Mouse (Mus musculus) embryonic facial prominence, embryonic 13.5 days (tissue): ENCODE measurements around the gene Lhfpl4. TPM values are rescaled to one million over a fixed set of nuclear protein-coding genes. Genes with fewer than 3 reads are reported as not detected.

Source experiments
- ATAC-seq: fragments of 200-750 bp; cut with Nextera tagmentation; 2 replicates; pipeline ENCODE4 v1.8.0; 2017; ENCODE audit warnings: low read depth; ENCODE audit not compliant: insufficient number of reproducible peaks, insufficient read depth, low FRiP score, low TSS enrichment
- H3K27ac ChIP-seq: fragments of 300-500 bp; sonication (generic); 2 replicates; pipeline ENCODE4 v1.5.1; 2015; ENCODE audit warnings: moderate library complexity, mild to moderate bottlenecking, inconsistent platforms
- H3K27me3 ChIP-seq: fragments of 300-500 bp; sonication (generic); 2 replicates; pipeline ENCODE4 v1.6.1; 2015; ENCODE audit warnings: mild to moderate bottlenecking, inconsistent platforms
- H3K36me3 ChIP-seq: fragments of 300-500 bp; sonication (generic); 2 replicates; pipeline ENCODE4 v1.6.1; 2015; ENCODE audit warnings: mild to moderate bottlenecking, inconsistent platforms
- H3K4me1 ChIP-seq: fragments of 300-500 bp; sonication (generic); 2 replicates; pipeline ENCODE4 v1.6.1; 2015; ENCODE audit warnings: inconsistent platforms
- H3K4me2 ChIP-seq: fragments of 300-500 bp; sonication (generic); 2 replicates; pipeline ENCODE4 v1.6.1; 2015; ENCODE audit warnings: moderate library complexity, mild to moderate bottlenecking, inconsistent platforms
- H3K4me3 ChIP-seq: fragments of 300-500 bp; sonication (generic); 2 replicates; pipeline ENCODE4 v1.5.1; 2015; ENCODE audit warnings: mild to moderate bottlenecking, inconsistent platforms
- H3K9ac ChIP-seq: fragments of 300-500 bp; sonication (generic); 2 replicates; pipeline ENCODE4 v1.6.1; 2015; ENCODE audit warnings: mild to moderate bottlenecking, inconsistent platforms
- H3K9me3 ChIP-seq: fragments of 300-500 bp; sonication (generic); 2 replicates; pipeline ENCODE4 v1.6.1; 2016; ENCODE audit warnings: inconsistent platforms
- WGBS: fragments of 180-500 bp; shearing (Covaris S2); methylation state at CpG from one replicate; pipeline ENCODE4 v1.1.7; 2015; ENCODE audit warnings: mixed read lengths; 5-methylcytosine and 5-hydroxymethylcytosine counted together
- polyA plus RNA-seq: library from polyadenylated mRNA; unstranded; fragments of >200 nt; fragmentation: Nextera tagmentation; extraction: Ambion mirVana; gene quantifications from 2 replicates; pipeline ENCODE4 v1.2.1, GENCODE M21; 2015

Gene Lhfpl4
- polyA plus RNA-seq, 1 experiment from 2014 or later, result 2.5 TPM

GRCm38 (mm10) chr6:113166661-113167251 lies 28.4 kb downstream of the Lhfpl4 start:
- WGBS, result 45% methylated on average over 17 of the region's 17 CpGs
- no peak overlapping the region for H3K4me3 ChIP-seq
- peak; percentile 77 for ATAC-seq

GRCm38 (mm10) chr6:113163513-113163912 lies 31.7 kb downstream of the Lhfpl4 start:
- no peak for ATAC-seq
- no peak overlapping the region for H3K4me3 ChIP-seq
- H3K4me1 ChIP-seq, result peaks cover 13% of the 10 kb centered on the region
- no peaks in the 10 kb centered on the region for H3K9me3 ChIP-seq
- no peak overlapping the region for H3K4me2 ChIP-seq
- no peak overlapping the region for H3K27ac ChIP-seq
- no peaks in the 10 kb centered on the region for H3K27me3 ChIP-seq
- no peak overlapping the region for H3K9ac ChIP-seq
- peaks cover 8% of the 10 kb centered on the region for H3K36me3 ChIP-seq

More at GRCm38 (mm10) chr6:113166661-113167251, 28.4 kb downstream of the Lhfpl4 start:
- H3K4me1 ChIP-seq, result peaks cover 21% of the 10 kb centered on the region
- no peaks in the 10 kb centered on the region for H3K27me3 ChIP-seq
- peak overlapping the region; percentile 44; the same call in 1 of the 2 replicates for H3K27ac ChIP-seq
- no peaks in the 10 kb centered on the region for H3K36me3 ChIP-seq
- peak overlapping the region; percentile 45 for H3K4me2 ChIP-seq
- H3K9ac ChIP-seq, result no peak overlapping the region
- no peaks in the 10 kb centered on the region for H3K9me3 ChIP-seq

GRCm38 (mm10) chr6:113161982-113162381 lies 33.2 kb downstream of the Lhfpl4 start:
- H3K4me2 ChIP-seq, result no peak overlapping the region
- H3K4me3 ChIP-seq, result no peak overlapping the region
- H3K27ac ChIP-seq, result no peak overlapping the region
- H3K4me1 ChIP-seq, result peaks cover 10% of the 10 kb centered on the region
- H3K9ac ChIP-seq, result no peak overlapping the region
- no peaks in the 10 kb centered on the region for H3K27me3 ChIP-seq
- peaks cover 12% of the 10 kb centered on the region for H3K36me3 ChIP-seq
- no peaks in the 10 kb centered on the region for H3K9me3 ChIP-seq
- ATAC-seq, result no peak
- 85% methylated on average over 1 of the region's 1 CpGs for WGBS

GRCm38 (mm10) chr6:113160106-113160505 lies 35.1 kb downstream of the Lhfpl4 start:
- Histone ChIP-seq H3K36me3 (peaks cover 24% of the 10 kb centered on the region), H3K4me1 (no peaks in the 10 kb centered on the region), H3K4me2 (no peak overlapping the region), H3K4me3 (no peak overlapping the region), H3K9me3 (no peaks in the 10 kb centered on the region), H3K27me3 (no peaks in the 10 kb centered on the region), H3K9ac (no peak overlapping the region), H3K27ac (no peak overlapping the region)
- WGBS, result 95% methylated on average over 10 of the region's 10 CpGs
- no peak for ATAC-seq

GRCm38 (mm10) chr6:113156064-113156463 lies 39.1 kb downstream of the Lhfpl4 start:
- H3K4me3 ChIP-seq, result no peak overlapping the region
- H3K27me3 ChIP-seq, result no peaks in the 10 kb centered on the region
- no peak for ATAC-seq
- peaks cover 62% of the 10 kb centered on the region for H3K36me3 ChIP-seq
- no peaks in the 10 kb centered on the region for H3K9me3 ChIP-seq
- H3K4me2 ChIP-seq, result no peak overlapping the region
- no peak overlapping the region for H3K9ac ChIP-seq
- no peaks in the 10 kb centered on the region for H3K4me1 ChIP-seq
- 91% methylated on average over 4 of the region's 4 CpGs for WGBS
- no peak overlapping the region for H3K27ac ChIP-seq

- Histone ChIP-seq H3K9me3 (no peaks in the 10 kb centered on the region), H3K27ac (no peak overlapping the region), H3K36me3 (peaks cover 69% of the 10 kb centered on the region), H3K27me3 (no peaks in the 10 kb centered on the region), H3K4me1 (no peaks in the 10 kb centered on the region), H3K9ac (no peak overlapping the region), H3K4me3 (no peak overlapping the region), H3K4me2 (no peak overlapping the region)
- 89% methylated on average over 6 of the region's 6 CpGs for WGBS
- ATAC-seq, result no peak
Measured at GRCm38 (mm10) chr6:113154886-113155285, 40.3 kb downstream of the Lhfpl4 start.

- Histone ChIP-seq H3K4me1 (no peaks in the 10 kb centered on the region), H3K4me2 (no peak overlapping the region), H3K36me3 (peaks cover 76% of the 10 kb centered on the region), H3K27ac (no peak overlapping the region), H3K9ac (no peak overlapping the region), H3K27me3 (no peaks in the 10 kb centered on the region), H3K4me3 (no peak overlapping the region), H3K9me3 (no peaks in the 10 kb centered on the region)
- no peak for ATAC-seq
- WGBS, result 98% methylated on average over 8 of the region's 8 CpGs
Measured at GRCm38 (mm10) chr6:113154071-113154470, 41.1 kb downstream of the Lhfpl4 start.

- Histone ChIP-seq H3K9ac (no peak overlapping the region), H3K27me3 (no peaks in the 10 kb centered on the region), H3K27ac (no peak overlapping the region), H3K9me3 (no peaks in the 10 kb centered on the region), H3K4me2 (no peak overlapping the region), H3K4me1 (no peaks in the 10 kb centered on the region), H3K4me3 (no peak overlapping the region), H3K36me3 (peaks cover 82% of the 10 kb centered on the region)
- no peak for ATAC-seq
- 94% methylated on average over 4 of the region's 4 CpGs for WGBS
Measured at GRCm38 (mm10) chr6:113145249-113145648, 49.9 kb downstream of the Lhfpl4 start.

GRCm38 (mm10) chr6:113144764-113145163 lies 50.4 kb downstream of the Lhfpl4 start:
- no peak overlapping the region for H3K27ac ChIP-seq
- no peak overlapping the region for H3K4me2 ChIP-seq
- ATAC-seq, result no peak
- H3K27me3 ChIP-seq, result no peaks in the 10 kb centered on the region
- 97% methylated on average over 1 of the region's 1 CpGs for WGBS
- H3K9me3 ChIP-seq, result no peaks in the 10 kb centered on the region
- peaks cover 81% of the 10 kb centered on the region for H3K36me3 ChIP-seq
- no peak overlapping the region for H3K4me3 ChIP-seq
- no peaks in the 10 kb centered on the region for H3K4me1 ChIP-seq
- no peak overlapping the region for H3K9ac ChIP-seq

GRCm38 (mm10) chr6:113141389-113142094 lies 53.6 kb downstream of the Lhfpl4 start:
- H3K4me3 ChIP-seq, result no peak overlapping the region
- no peak for ATAC-seq
- H3K27ac ChIP-seq, result no peak overlapping the region
- H3K9ac ChIP-seq, result no peak overlapping the region
- H3K4me2 ChIP-seq, result no peak overlapping the region
- no peaks in the 10 kb centered on the region for H3K9me3 ChIP-seq
- peaks cover 79% of the 10 kb centered on the region for H3K36me3 ChIP-seq
- WGBS, result 81% methylated on average over 1 of the region's 1 CpGs
- no peaks in the 10 kb centered on the region for H3K27me3 ChIP-seq
- no peaks in the 10 kb centered on the region for H3K4me1 ChIP-seq

- no peak for ATAC-seq
- H3K36me3 ChIP-seq, result peaks cover 58% of the 10 kb centered on the region
- no peak overlapping the region for H3K4me2 ChIP-seq
- H3K27ac ChIP-seq, result no peak overlapping the region
- H3K9me3 ChIP-seq, result no peaks in the 10 kb centered on the region
- WGBS, result 79% methylated on average over 2 of the region's 2 CpGs
- H3K4me3 ChIP-seq, result no peak overlapping the region
- no peaks in the 10 kb centered on the region for H3K4me1 ChIP-seq
- H3K9ac ChIP-seq, result no peak overlapping the region
- no peaks in the 10 kb centered on the region for H3K27me3 ChIP-seq
Measured at GRCm38 (mm10) chr6:113133360-113133759, 61.8 kb downstream of the Lhfpl4 start.

GRCm38 (mm10) chr6:113120806-113121205 lies 74.4 kb downstream of the Lhfpl4 start:
- H3K36me3 ChIP-seq, result peaks cover 80% of the 10 kb centered on the region
- WGBS, result 89% methylated on average over 10 of the region's 10 CpGs
- ATAC-seq, result no peak
- no peak overlapping the region for H3K4me3 ChIP-seq
- H3K4me2 ChIP-seq, result no peak overlapping the region
- no peaks in the 10 kb centered on the region for H3K4me1 ChIP-seq
- H3K9ac ChIP-seq, result no peak overlapping the region
- no peak overlapping the region for H3K27ac ChIP-seq
- H3K27me3 ChIP-seq, result no peaks in the 10 kb centered on the region
- H3K9me3 ChIP-seq, result no peaks in the 10 kb centered on the region
